Mouse (Mus musculus) olfactory bulb, adult 2 months (tissue): ENCODE measurements around the gene Ssu72.

ENCODE experiments used
- CTCF ChIP-seq: fragments of 200-500 bp; IDR thresholded peaks from 2 replicates; pipeline ENCODE4 v1.5.1; 2012; ENCODE audit warnings: low read depth, mild to moderate bottlenecking, low read length, moderate library complexity; ENCODE audit not compliant: insufficient read depth
- POLR2A ChIP-seq: fragments of 200-500 bp; IDR thresholded peaks from 2 replicates; pipeline ENCODE4 v1.6.1; 2012; ENCODE audit warnings: mild to moderate bottlenecking, low read depth, low read length, moderate library complexity; ENCODE audit not compliant: insufficient read depth

GRCm38 (mm10) chr4:155738262-155738661 is 33.7 kb downstream of the Ssu72 start:
- TF ChIP-seq CTCF (no peak), POLR2A (no peak)
